Mouse (Mus musculus) adrenal gland (tissue): Measurements from ENCODE around the gene Selenos.

Experiments used
- intact Hi-C: fragments of 180-260 bp; cut with DNase I; formaldehyde crosslinking; loops from one replicate; pipeline ENCODE4 v1.15.1; 2025
- long read RNA-seq, 2 experiments: library from polyadenylated mRNA; unstranded; transcript quantifications; one replicate each; pipeline ENCODE4 v2.0.0; 2020; ENCODE audit warnings: borderline replicate concordance in 1 of 2; ENCODE audit not compliant: insufficient replicate concordance in 1 of 2

Selenos gene
- long read RNA-seq, experiment 1, transcript Selenos-205 (6 exons, 1,157 nt), result minor isoform, 5 of 217 reads
- long read RNA-seq, experiment 1, transcript Selenos-201 (6 exons, 1,191 nt), result major isoform, 176 of 217 reads
- long read RNA-seq, experiment 1, partial matches to known transcripts, result 29 of 217 reads
- long read RNA-seq, experiment 1, other reads (novel, unspliced or antisense), result 3 of 217 reads
- long read RNA-seq, experiment 2, transcript Selenos-205 (6 exons, 1,157 nt), result minor isoform, 5 of 261 reads
- long read RNA-seq, experiment 2, transcript Selenos-201 (6 exons, 1,191 nt), result major isoform, 215 of 261 reads
- long read RNA-seq, experiment 2, partial matches to known transcripts, result 35 of 261 reads
- long read RNA-seq, experiment 2, other reads (novel, unspliced or antisense), result 3 of 261 reads

- intact Hi-C loops, result no loop called here
These were observed at the start of gene Selenos for GRCm38 (mm10) chr7:66079364-66080230. Gene Selenos, plus strand, starts transcription at chr7:66079649.

DNA sequence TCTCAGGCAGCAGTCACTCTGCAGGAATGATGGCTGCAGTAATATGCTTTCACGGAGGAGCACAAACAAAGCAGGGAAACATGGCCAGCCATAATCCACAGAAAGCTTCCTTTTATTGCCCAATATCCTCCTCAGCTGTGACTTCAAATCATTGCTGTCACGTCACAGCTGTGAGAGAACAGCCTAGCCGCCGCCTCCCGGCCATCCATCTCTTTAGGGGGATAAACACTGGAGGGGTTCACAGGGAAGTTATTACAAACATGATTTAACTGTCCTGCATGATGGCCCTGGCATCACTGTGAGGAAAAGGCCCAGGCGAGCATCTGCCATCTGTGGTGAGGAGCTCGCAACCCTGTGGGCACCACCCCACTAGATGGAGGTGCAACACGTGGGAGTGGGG, 42.6 kb upstream of the Selenos start:
- intact Hi-C loops, result no loop called here

DNA sequence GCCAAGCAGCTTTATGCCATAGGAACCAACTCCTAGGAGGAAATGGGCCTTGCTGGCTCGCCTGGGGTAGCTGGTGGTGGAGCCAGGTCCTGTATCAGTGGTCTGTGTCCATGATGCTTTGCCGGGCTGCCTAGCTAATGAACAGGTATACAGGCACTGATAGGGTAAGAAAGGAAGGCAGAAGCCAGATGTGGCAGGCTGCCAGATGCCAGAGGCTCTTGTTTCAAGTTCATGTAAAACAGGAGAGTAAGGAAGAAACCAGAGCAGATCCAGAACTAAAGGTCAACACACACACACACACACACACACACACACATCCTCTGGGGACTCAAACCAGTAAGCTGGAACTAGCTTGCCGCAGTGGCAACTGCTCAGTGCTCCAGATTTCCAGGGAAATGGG, 41.2 kb upstream of the Selenos start:
- intact Hi-C loops, result no loop called here

- intact Hi-C loops, result no loop called here
These were observed 40.7 kb upstream of the Selenos start for GRCm38 (mm10) chr7:66038730-66039129.

DNA sequence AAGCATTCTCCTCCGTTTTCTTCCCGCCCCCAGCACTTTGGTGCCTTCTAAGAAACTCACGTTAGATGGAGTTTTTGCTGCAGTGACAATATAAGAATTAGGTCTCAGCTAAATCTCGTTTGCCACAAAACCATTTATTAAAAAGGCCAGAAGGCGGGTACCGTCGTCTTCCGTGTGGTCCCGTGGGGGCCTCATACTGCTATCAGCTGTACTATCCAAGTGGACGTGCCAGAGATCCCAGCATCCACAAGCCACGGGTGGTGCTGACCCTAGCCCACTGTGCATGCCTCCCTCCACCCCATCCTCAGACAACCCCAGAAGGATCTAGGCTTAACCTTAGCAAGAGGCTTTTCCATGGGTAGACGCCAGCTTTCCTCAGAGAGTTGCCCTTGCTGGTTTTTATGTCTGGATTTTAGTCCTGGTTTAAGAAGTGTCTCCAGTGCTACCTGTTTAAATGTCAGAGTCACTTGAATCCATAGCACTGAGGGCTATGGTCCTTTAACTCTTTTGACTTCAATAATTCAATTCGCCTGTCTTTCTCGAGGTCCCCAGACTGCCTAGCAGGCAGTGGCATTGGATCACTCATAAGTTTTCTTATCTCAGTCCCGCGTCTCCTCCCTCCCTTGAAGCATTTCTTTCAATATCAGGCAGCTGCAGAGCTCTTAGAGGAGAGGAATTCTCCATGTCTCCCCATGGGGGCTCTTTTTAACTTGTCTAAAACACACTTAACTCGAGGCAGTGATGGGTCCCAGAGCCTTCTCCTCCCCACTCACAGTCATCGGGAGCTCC, 39.2 kb upstream of the Selenos start:
- intact Hi-C loops, result no loop called here

- intact Hi-C loops, result no loop called here
These were observed 35.6 kb upstream of the Selenos start, which contains the start of gene Gm45213 for GRCm38 (mm10) chr7:66043552-66044459. Gene Gm45213, plus strand, starts transcription at chr7:66043602.

DNA sequence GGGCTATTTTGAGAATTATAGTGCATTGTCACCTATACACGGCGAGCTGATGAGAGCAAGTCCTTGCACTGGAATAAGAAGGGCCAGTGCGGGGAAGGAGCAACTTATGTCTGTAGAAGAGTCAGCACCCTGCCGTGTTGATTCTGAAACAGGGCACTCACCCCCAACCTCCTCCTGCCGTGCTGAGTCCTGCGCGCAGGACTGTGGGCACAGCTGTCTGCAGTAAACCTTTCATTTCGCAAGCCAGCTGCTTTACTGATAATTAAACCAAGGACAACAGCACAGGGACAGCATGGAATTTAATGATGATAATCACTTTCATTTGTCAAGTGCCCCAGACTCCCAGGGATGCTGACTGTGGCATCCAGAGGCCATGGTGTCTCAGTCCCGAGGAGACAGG, 34.8 kb upstream of the Selenos start:
- intact Hi-C loops, result no loop called here

- intact Hi-C loops, result no loop called here
These were observed 32.2 kb upstream of the Selenos start for GRCm38 (mm10) chr7:66046921-66047918.

GRCm38 (mm10) chr7:66047975-66048374, 31.5 kb upstream of the Selenos start:
- intact Hi-C loops, result no loop called here

GRCm38 (mm10) chr7:66048446-66049230, 30.8 kb upstream of the Selenos start:
- intact Hi-C loops, result no loop called here

DNA sequence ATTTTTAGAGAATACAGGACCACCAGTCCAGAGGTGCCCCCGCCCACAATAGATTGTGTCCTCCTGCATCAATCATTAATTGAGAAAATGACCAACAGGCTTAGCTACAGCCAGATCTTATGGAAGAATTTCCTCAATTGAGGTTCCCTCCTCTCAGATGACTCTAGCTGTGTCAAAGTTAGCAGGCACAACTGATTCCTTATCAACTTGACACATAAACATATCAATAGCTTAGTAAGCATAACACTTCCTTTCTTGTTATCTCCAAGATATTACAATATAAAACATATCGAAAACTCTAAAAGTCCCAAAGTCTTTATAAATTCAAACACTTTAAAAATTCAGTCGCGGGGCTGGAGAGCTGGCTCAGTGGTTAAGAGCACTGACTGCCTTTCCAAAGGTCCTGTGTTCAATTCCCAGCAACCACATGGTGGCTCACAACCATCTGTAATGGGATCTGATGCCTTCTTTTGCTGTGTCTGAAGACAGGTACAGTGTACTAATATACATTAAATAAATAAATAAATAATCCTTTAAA, 25.4 kb upstream of the Selenos start:
- intact Hi-C loops, result no loop called here

- intact Hi-C loops, result loop anchor here (5.0 kb wide), 1 partner anchor 283 kb away; no protein-coding TSS in a partner anchor
These were observed 24.1 kb upstream of the Selenos start for GRCm38 (mm10) chr7:66055356-66055755.

DNA sequence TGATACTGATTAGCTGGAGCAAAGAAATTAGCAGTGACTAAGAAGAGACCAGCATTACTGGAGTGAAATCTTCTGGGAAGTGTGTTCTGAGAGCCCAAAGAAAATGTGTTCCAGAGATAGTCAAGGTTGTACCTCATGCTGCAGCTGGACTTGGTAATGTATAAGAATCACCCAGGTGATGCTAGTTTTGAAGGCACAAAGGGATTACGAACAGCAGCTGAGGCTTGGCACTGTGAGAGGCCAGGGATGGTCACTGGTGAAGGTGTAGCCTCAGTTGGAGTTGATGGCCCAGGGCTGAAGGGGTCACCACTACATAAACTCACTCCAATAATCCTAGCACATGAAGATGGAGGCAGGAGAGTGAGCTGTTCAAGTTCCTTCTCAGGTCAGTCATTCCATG, 20.7 kb upstream of the Selenos start, which contains the start of gene Snrpa1:
Snrpa1 (plus strand) TSS at position 301 of the 400 bp plus-strand sequence.
- intact Hi-C loops, result loop anchor here (5.0 kb wide), 1 partner anchor 286 kb away; no protein-coding TSS in a partner anchor

DNA sequence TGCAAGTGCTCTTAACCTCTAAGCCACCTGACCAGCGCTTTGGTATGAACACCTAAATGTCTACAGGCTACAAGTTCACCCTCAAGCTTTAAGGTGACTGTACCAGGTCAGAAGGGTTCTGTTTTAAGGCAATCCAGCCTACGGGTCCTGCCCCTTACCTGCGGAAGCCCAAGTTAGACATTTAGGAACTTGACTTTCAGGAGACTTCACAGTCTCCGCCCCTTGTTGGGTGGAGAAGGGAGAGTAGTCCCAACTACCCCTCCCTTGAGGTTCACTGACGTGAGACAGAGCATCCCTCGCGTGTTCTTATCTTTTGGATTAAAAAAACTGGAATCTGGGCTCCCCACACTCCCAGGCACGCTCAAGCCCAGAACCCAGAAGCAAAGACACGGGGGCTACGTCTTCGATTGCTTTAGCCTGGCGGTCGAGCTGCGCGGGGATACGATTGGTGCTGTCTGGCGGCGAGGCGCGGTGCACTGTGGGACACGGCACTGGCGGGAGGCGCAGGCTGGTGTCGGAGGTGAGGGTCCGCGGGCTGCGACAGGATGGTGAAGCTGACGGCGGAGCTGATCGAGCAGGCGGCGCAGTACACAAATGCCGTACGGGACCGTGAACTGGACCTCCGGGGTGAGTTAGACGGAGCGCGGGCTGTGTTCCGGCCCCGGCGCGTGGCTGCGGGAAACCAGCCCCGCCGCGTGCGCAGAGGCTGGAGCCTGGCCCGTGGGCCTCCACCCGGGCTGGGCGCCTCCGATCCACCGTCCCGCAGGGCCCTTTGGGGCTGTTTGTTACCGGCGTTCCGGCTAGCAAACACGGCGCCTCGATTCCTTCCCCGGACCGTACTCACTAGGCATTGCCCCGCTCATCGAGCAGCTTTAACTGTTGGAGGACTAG, 19.1 kb upstream of the Selenos start:
- intact Hi-C loops, result no loop called here

DNA sequence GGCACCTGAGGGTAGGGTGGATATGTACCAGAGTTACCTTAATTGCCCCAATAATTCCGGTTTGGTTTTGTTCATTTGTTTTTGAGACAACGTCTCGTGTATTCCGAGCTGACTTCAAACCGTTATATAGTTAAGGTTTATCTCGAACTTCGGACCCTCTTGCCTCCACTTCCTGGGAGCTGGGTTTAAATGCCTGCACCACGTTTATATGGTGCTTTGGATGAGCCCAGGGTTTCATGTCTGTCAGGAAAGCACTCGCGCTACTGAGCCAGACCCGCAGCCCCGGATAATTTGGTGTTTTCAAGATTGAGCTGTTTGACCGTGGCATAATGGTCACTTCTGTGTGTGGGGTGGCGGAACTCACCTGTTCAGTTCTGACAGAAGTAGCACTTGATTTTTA, 18.4 kb upstream of the Selenos start:
- intact Hi-C loops, result no loop called here

DNA sequence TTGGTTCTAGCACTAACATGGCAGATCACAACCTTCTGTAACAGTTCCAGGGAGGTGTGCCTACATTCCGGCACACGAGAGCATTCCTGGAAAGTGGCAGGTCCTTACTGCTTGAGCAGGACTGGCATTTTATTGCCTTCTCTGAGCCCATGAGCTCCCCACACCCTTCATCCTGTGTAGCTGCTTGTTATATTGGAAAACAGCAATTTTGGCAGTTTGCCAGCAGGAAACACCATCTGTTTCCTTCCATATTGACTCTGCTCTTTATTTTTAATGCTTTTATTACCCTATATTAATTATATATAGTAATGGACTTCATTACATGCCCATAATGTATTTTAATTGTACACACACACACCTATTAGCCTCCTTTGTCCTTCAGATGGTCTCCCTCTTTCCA, 3.0 kb upstream of the Selenos start:
- intact Hi-C loops, result no loop called here

DNA sequence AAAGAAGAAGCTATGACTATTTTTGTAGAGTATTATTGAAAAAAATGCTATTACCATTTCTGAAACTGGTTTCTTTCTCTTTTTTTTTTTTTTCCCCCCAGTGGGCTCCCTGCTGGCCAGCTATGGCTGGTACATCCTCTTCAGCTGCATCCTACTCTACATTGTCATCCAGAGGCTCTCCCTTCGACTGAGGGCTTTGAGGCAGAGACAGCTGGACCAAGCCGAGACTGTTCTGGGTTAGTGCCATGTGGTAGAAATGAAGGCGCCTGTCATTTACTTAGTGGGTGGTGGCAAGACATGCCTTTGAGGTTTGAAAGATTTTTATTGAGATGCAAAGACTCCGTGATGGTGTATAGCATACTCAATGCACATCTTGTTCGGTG, 773 bp downstream of the Selenos start:
- intact Hi-C loops, result no loop called here
